Mouse (Mus musculus) megakaryocyte, embryonic 14.5 days (primary cell): ENCODE data around the gene Cyb5rl.

Experiments
- FLI1 ChIP-seq: IDR thresholded peaks from 2 replicates; pipeline ENCODE4 v1.6.1; 2012; ENCODE audit warnings: low read length, inconsistent platforms, mixed read lengths
- GATA1 ChIP-seq: IDR thresholded peaks from 3 replicates; pipeline ENCODE4 v1.6.1; 2012; ENCODE audit warnings: mixed read lengths, low read length, inconsistent platforms, borderline replicate concordance

GRCm38 (mm10) chr4:107120676-107121075 is 53.9 kb downstream of the Cyb5rl start:
- no peak for TF ChIP-seq GATA1
- no peak for TF ChIP-seq FLI1
